Mouse (Mus musculus) adrenal gland, adult (tissue): ENCODE results near the gene Fam216b.

Experiments used
- DNase-seq, 2 experiments: peaks; one replicate each; pipeline ENCODE4 v3.0.0; 2022 to 2023; ENCODE audit warnings: low spot score in 1 of 2; ENCODE audit not compliant: inconsistent age in 2 of 2

Gene Fam216b

GRCm38 (mm10) chr14:78048258-78048657, 40.5 kb downstream of the Fam216b start:
- no peak for DNase-seq

GRCm38 (mm10) chr14:78043079-78043478, 45.7 kb downstream of the Fam216b start:
- DNase-seq: no peak

- no peak for DNase-seq
These were observed 46.8 kb downstream of the Fam216b start for GRCm38 (mm10) chr14:78041886-78042526.

- DNase-seq: no peak
These were observed 48.2 kb downstream of the Fam216b start for GRCm38 (mm10) chr14:78040643-78041042.

- DNase-seq: no peak
These were observed 49.9 kb downstream of the Fam216b start for GRCm38 (mm10) chr14:78038876-78039275.
